Mouse (Mus musculus) NIH3T3 (cell line): ENCODE data around the gene Ankrd12.

Experiments used
- DNase-seq: peaks from one replicate; pipeline ENCODE4 v3.0.0-alpha.2; 2012; ENCODE audit warnings: low read depth

Ankrd12 gene

GRCm38 (mm10) chr17:65967751-65968150 lies 109.1 kb downstream of the Ankrd12 start:
- no peak for DNase-seq

GRCm38 (mm10) chr17:65962263-65962662 lies 114.6 kb downstream of the Ankrd12 start:
- no peak for DNase-seq

GRCm38 (mm10) chr17:65961606-65962136 lies 115.2 kb downstream of the Ankrd12 start:
- DNase-seq, result peak; percentile 75

GRCm38 (mm10) chr17:65959011-65959410 lies 117.9 kb downstream of the Ankrd12 start:
- no peak for DNase-seq

- DNase-seq, result no peak
Measured at GRCm38 (mm10) chr17:65958366-65958765, 118.5 kb downstream of the Ankrd12 start.

- no peak for DNase-seq
Measured at GRCm38 (mm10) chr17:65957782-65958325, 119.0 kb downstream of the Ankrd12 start.

- peak; percentile 13 for DNase-seq
Measured at GRCm38 (mm10) chr17:65956993-65957781, 119.7 kb downstream of the Ankrd12 start.

- DNase-seq, result no peak
Measured at GRCm38 (mm10) chr17:65956140-65956539, 120.7 kb downstream of the Ankrd12 start.

GRCm38 (mm10) chr17:65953959-65954358 lies 122.9 kb downstream of the Ankrd12 start:
- DNase-seq, result no peak

- DNase-seq, result peak; percentile 27
Measured at GRCm38 (mm10) chr17:65952083-65952482, 124.8 kb downstream of the Ankrd12 start.

GRCm38 (mm10) chr17:65950622-65951404 lies 126.1 kb downstream of the Ankrd12 start, which contains the start of gene Twsg1:
Gene Twsg1 (minus strand): TSS chr17:65951226.
- peak; percentile 96 for DNase-seq

GRCm38 (mm10) chr17:65950183-65950582 lies 126.7 kb downstream of the Ankrd12 start:
- no peak for DNase-seq

- DNase-seq, result no peak
Measured at GRCm38 (mm10) chr17:65947307-65947706, 129.6 kb downstream of the Ankrd12 start.

GRCm38 (mm10) chr17:65945420-65945819 lies 131.5 kb downstream of the Ankrd12 start:
- no peak for DNase-seq

- no peak for DNase-seq
Measured at GRCm38 (mm10) chr17:65942394-65942793, 134.5 kb downstream of the Ankrd12 start.

GRCm38 (mm10) chr17:65941275-65941674 lies 135.6 kb downstream of the Ankrd12 start:
- DNase-seq, result no peak

- DNase-seq, result no peak
Measured at GRCm38 (mm10) chr17:65940221-65940620, 136.7 kb downstream of the Ankrd12 start.

- peak; percentile 84 for DNase-seq
Measured at GRCm38 (mm10) chr17:65939461-65940192, 137.3 kb downstream of the Ankrd12 start.

GRCm38 (mm10) chr17:65937671-65938070 lies 139.2 kb downstream of the Ankrd12 start:
- DNase-seq, result no peak

GRCm38 (mm10) chr17:65933741-65934140 lies 143.1 kb downstream of the Ankrd12 start:
- peak; percentile 21 for DNase-seq

GRCm38 (mm10) chr17:65931525-65931924 lies 145.4 kb downstream of the Ankrd12 start:
- DNase-seq, result peak; percentile 7

- DNase-seq, result peak; percentile 96
Measured at GRCm38 (mm10) chr17:65930960-65931359, 145.9 kb downstream of the Ankrd12 start.
